ENCODE assay signal across 8 mouse cellular contexts in genomic region chr11:64898758-64899586, GRCm38 (mm10).
DNase-seq lines count a peak whose midpoint lies in the region; ATAC-seq and TF ChIP-seq lines count a peak whose summit lies in the region.

No protein-coding gene starts in this region.

- no peak overlapping the region for H3K27ac ChIP-seq in embryonic fibroblast, embryonic 13.5 days (ENCODE audit: insufficient read depth, low read length)

- TF ChIP-seq POLR2A in embryonic fibroblast, embryonic 13.5 days (IDR thresholded peaks at IDR 0.05; ENCODE audit: low read depth, low read length): no peak

- H3K36me3 ChIP-seq in G1E (replicated peaks): no peaks in the 10 kb centered on the region

- H3K4me3 ChIP-seq in G1E (ENCODE audit: low read depth, low read length): no peak overlapping the region
- H3K4me3 ChIP-seq in embryonic fibroblast, embryonic 13.5 days (ENCODE audit: insufficient read depth, low read length): no peak overlapping the region

- peaks cover 24% of the 10 kb centered on the region for H3K4me1 ChIP-seq in G1E (ENCODE audit: insufficient read depth, low read depth, low read length)
- H3K4me1 ChIP-seq in embryonic fibroblast, embryonic 13.5 days (ENCODE audit: control insufficient read depth, insufficient read depth, low read length): no peaks in the 10 kb centered on the region

- no peaks in the 10 kb centered on the region for H3K9me3 ChIP-seq in G1E (replicated peaks)

- H3K27me3 ChIP-seq in G1E (ENCODE audit: insufficient read depth, low read length): peaks cover 18% of the 10 kb centered on the region

- peak; percentile 66 for ATAC-seq in G1E (ENCODE audit: extremely low read depth, insufficient number of reproducible peaks, low FRiP score, poor library complexity, severe bottlenecking)

- intact Hi-C loops in heart, postnatal 10 days (cut with DNase I): loop anchor here (2.0 to 10.0 kb wide), 2 partner anchors 144 to 978 kb away; no protein-coding TSS in a partner anchor

- DNase-seq in G1E (ENCODE audit: low spot score): peak; percentile 60
- DNase-seq in adrenal gland, postnatal 25 days: peak; percentile 63
- peak; percentile 71 to 86 for DNase-seq in heart, postnatal 10 days
- DNase-seq in layer of hippocampus, postnatal 10 days (ENCODE audit: low spot score in 2 of 2): peak; percentile 83
- DNase-seq in lung, postnatal 14 days: peak; percentile 77
- DNase-seq in right cerebral cortex, postnatal 36 days (ENCODE audit: low spot score in 2 of 2): peak; percentile 63 to 71
- DNase-seq in yolk sac, embryonic 10.5 days (ENCODE audit: low spot score): peak; percentile 56

- TF ChIP-seq CTCF in G1E (IDR thresholded peaks at IDR 0.05; ENCODE audit: low read depth, low read length): peak; percentile 98
- TF ChIP-seq CTCF in embryonic fibroblast, embryonic 13.5 days (IDR thresholded peaks at IDR 0.05; ENCODE audit: borderline replicate concordance, insufficient read depth, low read length): peak; percentile 95
